ENCODE assay signal across 21 mouse cellular contexts in genomic region chr1:91918257-91918800, GRCm38 (mm10).
DNase-seq lines count a peak whose midpoint lies in the region; ATAC-seq and TF ChIP-seq lines count a peak whose summit lies in the region.
"Had no signal": no experiment of that assay in that cellular context is flagged by ENCODE, and none has a peak within 500 bp of the region (broad histone marks: within the 10 kb centered on the region; RNA-seq: fewer than 3 reads in every experiment).

No protein-coding gene starts in this region.

- TF ChIP-seq CTCF in left cerebral cortex, adult 2 months (IDR thresholded peaks at IDR 0.05) = no peak
- no peak for TF ChIP-seq CTCF in gastrocnemius, adult 2 months (IDR thresholded peaks at IDR 0.05)

- no peak for TF ChIP-seq POLR2A in myocyte (IDR thresholded peaks at IDR 0.05; ENCODE audit: insufficient read length, low read depth)

- intact Hi-C loops in left cerebral cortex, adult 2 months (cut with DNase I) = no loop called here
- intact Hi-C loops in left cerebral cortex, postnatal 10 days (cut with DNase I) = no loop called here
- intact Hi-C loops in gastrocnemius, adult 2 months (cut with DNase I) = no loop called here

- peak overlapping the region; percentile 8 for H3K4me2 ChIP-seq in myocyte (ENCODE audit: low read depth)
- H3K4me2 ChIP-seq: embryonic facial prominence, embryonic 12.5 days; forebrain, embryonic 13.5 days; forebrain, embryonic 15.5 days had no signal

- H3K4me3 ChIP-seq in left cerebral cortex, adult 2 months = no peak overlapping the region
- no peak overlapping the region for H3K4me3 ChIP-seq in myocyte
- no peak overlapping the region for H3K4me3 ChIP-seq in gastrocnemius, adult 2 months
- H3K4me3 ChIP-seq: embryonic facial prominence, embryonic 10.5 days; embryonic facial prominence, embryonic 12.5 days; forebrain, embryonic 13.5 days; forebrain, embryonic 15.5 days had no signal

- no peaks in the 10 kb centered on the region for H3K79me2 ChIP-seq in myocyte (ENCODE audit: control insufficient read depth, insufficient read depth)

- no peak for DNase-seq in frontal cortex, postnatal 36 days (ENCODE audit: low spot score in 2 of 2)
- no peak for DNase-seq in left cerebral cortex, adult 2 months (ENCODE audit: extremely low spot score in 1 of 2, low spot score in 2 of 2)
- no peak for DNase-seq in left cerebral cortex, postnatal 10 days (ENCODE audit: extremely low spot score in 1 of 2, low spot score in 2 of 2)
- peak; percentile 72 for DNase-seq in brain, adult 2 months (ENCODE audit: low read depth, low spot score)
- DNase-seq in right cerebral cortex, postnatal 36 days (ENCODE audit: low spot score in 2 of 2) = no peak
- DNase-seq in gastrocnemius, adult 2 months = no peak
- DNase-seq: B cell, adult 2 months; cerebellum, adult 11 months; cerebellum, adult 18-20 months; cerebellum, adult 8-10 months; cerebellum, adult 9-11 months; cerebellum, postnatal 36 days; forebrain, postnatal 0 days had no signal

- no peaks in the 10 kb centered on the region for H3K36me3 ChIP-seq in myocyte (ENCODE audit: control insufficient read depth, insufficient read depth)
- H3K36me3 ChIP-seq: embryonic facial prominence, embryonic 10.5 days; embryonic facial prominence, embryonic 12.5 days; forebrain, embryonic 15.5 days; G1E had no signal

- H3ac ChIP-seq in myocyte (ENCODE audit: control insufficient read depth, insufficient read length) = no peak overlapping the region

- ATAC-seq in frontal cortex, adult (ENCODE audit: low TSS enrichment) = peak; percentile 58
- ATAC-seq: CD4-positive, CD25-positive, alpha-beta regulatory T cell, adult 4 months; forebrain, embryonic 13.5 days; forebrain, embryonic 15.5 days; forebrain, postnatal 0 days had no signal

- H3K27me3 ChIP-seq in myocyte (ENCODE audit: control insufficient read depth, insufficient read depth, insufficient read length) = no peaks in the 10 kb centered on the region
- H3K27me3 ChIP-seq: embryonic facial prominence, embryonic 12.5 days; forebrain, embryonic 13.5 days; forebrain, embryonic 15.5 days had no signal

- H3K27ac ChIP-seq in left cerebral cortex, adult 2 months = peak overlapping the region; percentile 79
- H3K27ac ChIP-seq in gastrocnemius, adult 2 months = no peak overlapping the region
- H3K27ac ChIP-seq: embryonic facial prominence, embryonic 10.5 days; embryonic facial prominence, embryonic 12.5 days; forebrain, embryonic 13.5 days; forebrain, embryonic 15.5 days had no signal

TF ChIP-seq in myocyte, 11 proteins besides CTCF, POLR2A, EP300 and RAD21:
- TF ChIP-seq SRF (IDR thresholded peaks at IDR 0.05; ENCODE audit: control insufficient read depth, insufficient read length, low read depth) (no peak), MYOD1 (IDR thresholded peaks at IDR 0.05; ENCODE audit: control insufficient read depth in 1 of 3, insufficient read length in 2 of 3, low read depth in 2 of 3) (peak in 2 of 3 experiments; percentile 9 to 25), TCF12 (IDR thresholded peaks at IDR 0.05; ENCODE audit: insufficient read depth, poor library complexity, severe bottlenecking) (no peak), TCF3 (IDR thresholded peaks at IDR 0.05; ENCODE audit: insufficient read length, low read depth) (no peak)
